Mouse (Mus musculus): ENCODE results near the gene Atcay. TPM values are rescaled to one million over a fixed set of nuclear protein-coding genes. Genes with fewer than 3 reads are reported as not detected.
A peak's percentile ranks its signal among the peaks of the same experiment; 100 is the strongest.

Atcay gene
- polyA plus RNA-seq, 1 experiment: 0.39 TPM

DNA sequence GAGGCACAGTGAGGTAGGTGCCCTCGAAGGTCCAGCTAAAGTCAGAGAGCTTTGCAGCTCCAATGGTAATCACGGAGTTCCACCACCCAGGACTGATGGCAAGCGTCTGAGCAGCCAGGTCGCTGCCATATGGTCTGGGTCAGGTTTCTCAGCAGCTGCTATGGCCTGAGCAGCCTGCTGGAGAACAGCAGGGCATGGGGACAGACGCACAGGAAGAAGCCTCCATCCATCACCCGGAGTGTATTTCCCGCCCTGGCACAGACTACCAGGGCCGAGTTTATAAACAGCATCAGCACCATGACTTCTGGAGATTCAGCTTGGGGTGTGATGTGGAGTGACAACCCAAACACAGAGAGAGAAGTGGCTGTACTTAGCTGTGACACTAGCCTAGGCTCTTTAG, 65.5 kb downstream of the Atcay start:
- Histone ChIP-seq H3K36me3 (ENCODE audit: control insufficient read depth, insufficient read depth, low read length) (no peaks in the 10 kb centered on the region), H3K4me3 (ENCODE audit: insufficient read depth, low read depth, low read length) (no peak overlapping the region), H3K27ac (ENCODE audit: insufficient read depth, low read depth, low read length) (no peak overlapping the region), H3K27me3 (replicated peaks; ENCODE audit: control insufficient read depth, insufficient read depth, low read length) (no peaks in the 10 kb centered on the region), H3K4me1 (ENCODE audit: control insufficient read depth, insufficient read depth, low read length) (peaks cover 15% of the 10 kb centered on the region; the same call in 1 of the 2 replicates)
- WGBS: 33% methylated on average over 8 of the region's 8 CpGs
- peak; percentile 44 for DNase-seq
- no peak for TF ChIP-seq CTCF (conservative IDR thresholded peaks at IDR 0.05; ENCODE audit: insufficient read depth, insufficient read length, low read depth, low read length)
- TF ChIP-seq POLR2A (IDR thresholded peaks at IDR 0.05; ENCODE audit: low read depth, low read length): no peak

GRCm38 (mm10) chr10:81162318-81162652, 68.3 kb downstream of the Atcay start:
- Histone ChIP-seq H3K4me3 (ENCODE audit: insufficient read depth, low read depth, low read length) (no peak overlapping the region), H3K27ac (ENCODE audit: insufficient read depth, low read depth, low read length) (no peak overlapping the region), H3K36me3 (ENCODE audit: control insufficient read depth, insufficient read depth, low read length) (no peaks in the 10 kb centered on the region), H3K27me3 (replicated peaks; ENCODE audit: control insufficient read depth, insufficient read depth, low read length) (no peaks in the 10 kb centered on the region), H3K4me1 (ENCODE audit: control insufficient read depth, insufficient read depth, low read length) (peaks cover 9% of the 10 kb centered on the region; the same call in 1 of the 2 replicates)
- TF ChIP-seq POLR2A (IDR thresholded peaks at IDR 0.05; ENCODE audit: low read depth, low read length): no peak
- no peak for TF ChIP-seq CTCF (conservative IDR thresholded peaks at IDR 0.05; ENCODE audit: insufficient read depth, insufficient read length, low read depth, low read length)
- no peak for DNase-seq
- WGBS: 45% methylated on average over 2 of the region's 2 CpGs

GRCm38 (mm10) chr10:81161602-81162317, 68.9 kb downstream of the Atcay start:
- 60% methylated on average over 8 of the region's 8 CpGs for WGBS
- TF ChIP-seq POLR2A (IDR thresholded peaks at IDR 0.05; ENCODE audit: low read depth, low read length) (no peak), CTCF (conservative IDR thresholded peaks at IDR 0.05; ENCODE audit: insufficient read depth, insufficient read length, low read depth, low read length) (no peak)
- Histone ChIP-seq H3K27me3 (replicated peaks; ENCODE audit: control insufficient read depth, insufficient read depth, low read length) (no peaks in the 10 kb centered on the region), H3K27ac (ENCODE audit: insufficient read depth, low read depth, low read length) (no peak overlapping the region), H3K4me1 (ENCODE audit: control insufficient read depth, insufficient read depth, low read length) (peaks cover 6% of the 10 kb centered on the region; the same call in 1 of the 2 replicates), H3K4me3 (ENCODE audit: insufficient read depth, low read depth, low read length) (no peak overlapping the region), H3K36me3 (ENCODE audit: control insufficient read depth, insufficient read depth, low read length) (no peaks in the 10 kb centered on the region)
- peak; percentile 80 for DNase-seq

DNA sequence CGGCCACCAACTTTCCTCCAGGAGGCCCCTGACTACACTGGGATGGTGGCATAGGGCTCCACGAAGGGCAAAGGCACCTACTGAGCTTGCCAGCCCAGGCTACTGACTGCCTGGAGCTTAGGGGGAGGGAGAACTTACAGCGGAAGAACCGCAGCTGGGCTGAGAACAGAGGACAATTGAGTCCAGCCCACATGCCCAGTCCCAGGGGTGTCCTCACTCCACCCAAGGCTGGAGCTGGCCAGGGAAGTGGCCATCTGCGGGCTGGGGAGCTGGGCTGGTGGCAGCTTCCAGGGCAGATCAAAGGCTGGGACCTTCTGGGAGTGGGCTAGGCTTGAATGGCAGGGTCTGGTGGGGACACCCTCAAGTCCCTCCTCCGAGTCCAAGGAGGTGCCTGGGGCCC, 75.9 kb downstream of the Atcay start:
- Histone ChIP-seq H3K36me3 (ENCODE audit: control insufficient read depth, insufficient read depth, low read length) (peaks cover 8% of the 10 kb centered on the region), H3K4me3 (ENCODE audit: insufficient read depth, low read depth, low read length) (no peak overlapping the region), H3K27ac (ENCODE audit: insufficient read depth, low read depth, low read length) (peak overlapping the region; percentile 10; the same call in 1 of the 2 replicates), H3K4me1 (ENCODE audit: control insufficient read depth, insufficient read depth, low read length) (no peaks in the 10 kb centered on the region), H3K27me3 (replicated peaks; ENCODE audit: control insufficient read depth, insufficient read depth, low read length) (no peaks in the 10 kb centered on the region)
- 62% methylated on average over 6 of the region's 6 CpGs for WGBS
- TF ChIP-seq CTCF (conservative IDR thresholded peaks at IDR 0.05; ENCODE audit: insufficient read depth, insufficient read length, low read depth, low read length) (no peak), POLR2A (IDR thresholded peaks at IDR 0.05; ENCODE audit: low read depth, low read length) (no peak)
- no peak for DNase-seq

Other genes starting within 250 kb of the Atcay start
- gene Gng7, start 215.9 kb downstream of the Atcay start, polyA plus RNA-seq (2012; rRNA removed): 1.9 and 2.0 TPM in 2 replicates
- 0.04 and 0.25 TPM in 2 replicates for gene Diras1, start 205.2 kb downstream of the Atcay start, polyA plus RNA-seq (2012; rRNA removed)
- gene Slc39a3, start 193.4 kb downstream of the Atcay start, polyA plus RNA-seq (2012; rRNA removed): 37.5 and 39.6 TPM in 2 replicates
- 183 and 212 TPM in 2 replicates for gene Sgta, start 170.7 kb downstream of the Atcay start, polyA plus RNA-seq (2012; rRNA removed)
- 22.2 and 26.1 TPM in 2 replicates for gene Thop1, start 160.8 kb downstream of the Atcay start, polyA plus RNA-seq (2012; rRNA removed)
- 0.20 and 0.52 TPM in 2 replicates for gene Creb3l3, start 132.0 kb downstream of the Atcay start, polyA plus RNA-seq (2012; rRNA removed)
- 173 and 180 TPM in 2 replicates for gene Map2k2, start 124.9 kb downstream of the Atcay start, polyA plus RNA-seq (2012; rRNA removed)
- gene Zbtb7a, start 95.6 kb downstream of the Atcay start, polyA plus RNA-seq (2012; rRNA removed): 36.0 and 37.1 TPM in 2 replicates
- gene Pias4, start 62.9 kb downstream of the Atcay start, polyA plus RNA-seq (2012; rRNA removed): 34.6 and 36.8 TPM in 2 replicates
- 1,330 and 1,454 TPM in 2 replicates for gene Eef2, start 54.2 kb downstream of the Atcay start, polyA plus RNA-seq (2012; rRNA removed)
- 52.9 and 54.0 TPM in 2 replicates for gene Dapk3, start 47.8 kb downstream of the Atcay start, polyA plus RNA-seq (2012; rRNA removed)
- gene 4930442H23Rik, start 47.0 kb downstream of the Atcay start, polyA plus RNA-seq (2012; rRNA removed): not detected in 2 replicates
- 0.97 TPM in 1 of 2 replicates, not detected in the other for gene Nmrk2, start 28.8 kb downstream of the Atcay start, polyA plus RNA-seq (2012; rRNA removed)
- gene Zfr2, start 2.3 kb upstream of the Atcay start, polyA plus RNA-seq (2012; rRNA removed): 4.6 and 6.0 TPM in 2 replicates
- gene Matk, start 22.1 kb upstream of the Atcay start, polyA plus RNA-seq (2012; rRNA removed): 0.57 and 1.5 TPM in 2 replicates
- gene Mrpl54, start 36.1 kb upstream of the Atcay start, polyA plus RNA-seq (2012; rRNA removed): 130 TPM in 2 replicates
- 142 and 147 TPM in 2 replicates for gene Apba3, start 36.1 kb upstream of the Atcay start, polyA plus RNA-seq (2012; rRNA removed)
- 13.2 and 19.0 TPM in 2 replicates for gene Tjp3, start 60.7 kb upstream of the Atcay start, polyA plus RNA-seq (2012; rRNA removed)
- gene Pip5k1c, start 62.1 kb upstream of the Atcay start, polyA plus RNA-seq (2012; rRNA removed): 70.7 and 76.3 TPM in 2 replicates
- 23.7 and 24.5 TPM in 2 replicates for gene Cactin, start 90.3 kb upstream of the Atcay start, polyA plus RNA-seq (2012; rRNA removed)
- 16.6 and 21.7 TPM in 2 replicates for gene Tbxa2r, start 97.9 kb upstream of the Atcay start, polyA plus RNA-seq (2012; rRNA removed)
- gene Gipc3, start 112.4 kb upstream of the Atcay start, polyA plus RNA-seq (2012; rRNA removed): 1.4 and 1.5 TPM in 2 replicates
- gene Hmg20b, start 119.6 kb upstream of the Atcay start, polyA plus RNA-seq (2012; rRNA removed): 66.4 and 82.1 TPM in 2 replicates
- 23.4 and 28.1 TPM in 2 replicates for gene Mfsd12, start 126.7 kb upstream of the Atcay start, polyA plus RNA-seq (2012; rRNA removed)
- gene 4930404N11Rik, start 135.0 kb upstream of the Atcay start, polyA plus RNA-seq (2012; rRNA removed): 0.16 and 0.61 TPM in 2 replicates
- 41.1 and 49.8 TPM in 2 replicates for gene Fzr1, start 147.7 kb upstream of the Atcay start, polyA plus RNA-seq (2012; rRNA removed)
- 60.6 and 79.8 TPM in 2 replicates for gene Dohh, start 153.6 kb upstream of the Atcay start, polyA plus RNA-seq (2012; rRNA removed)
- 2.1 and 2.3 TPM in 2 replicates for gene Gm48551, start 153.6 kb upstream of the Atcay start, polyA plus RNA-seq (2012; rRNA removed)
- gene Gm48552, start 158.2 kb upstream of the Atcay start, polyA plus RNA-seq (2012; rRNA removed): 1.0 and 2.8 TPM in 2 replicates
- 693 and 694 TPM in 2 replicates for gene Smim24, start 162.2 kb upstream of the Atcay start, polyA plus RNA-seq (2012; rRNA removed)
- 64.7 and 82.5 TPM in 2 replicates for gene Nfic, start 224.8 kb upstream of the Atcay start, polyA plus RNA-seq (2012; rRNA removed)

Measured in kidney, adult 2 months (tissue).